Mouse (Mus musculus): ENCODE measurements at regions not wholly inside any gene's neighbourhood (a gene's known extent, or its start where the extent isn't known, plus 50 kb on each side); places are given as distances from the start of the nearest gene placed in this dataset.

DNA sequence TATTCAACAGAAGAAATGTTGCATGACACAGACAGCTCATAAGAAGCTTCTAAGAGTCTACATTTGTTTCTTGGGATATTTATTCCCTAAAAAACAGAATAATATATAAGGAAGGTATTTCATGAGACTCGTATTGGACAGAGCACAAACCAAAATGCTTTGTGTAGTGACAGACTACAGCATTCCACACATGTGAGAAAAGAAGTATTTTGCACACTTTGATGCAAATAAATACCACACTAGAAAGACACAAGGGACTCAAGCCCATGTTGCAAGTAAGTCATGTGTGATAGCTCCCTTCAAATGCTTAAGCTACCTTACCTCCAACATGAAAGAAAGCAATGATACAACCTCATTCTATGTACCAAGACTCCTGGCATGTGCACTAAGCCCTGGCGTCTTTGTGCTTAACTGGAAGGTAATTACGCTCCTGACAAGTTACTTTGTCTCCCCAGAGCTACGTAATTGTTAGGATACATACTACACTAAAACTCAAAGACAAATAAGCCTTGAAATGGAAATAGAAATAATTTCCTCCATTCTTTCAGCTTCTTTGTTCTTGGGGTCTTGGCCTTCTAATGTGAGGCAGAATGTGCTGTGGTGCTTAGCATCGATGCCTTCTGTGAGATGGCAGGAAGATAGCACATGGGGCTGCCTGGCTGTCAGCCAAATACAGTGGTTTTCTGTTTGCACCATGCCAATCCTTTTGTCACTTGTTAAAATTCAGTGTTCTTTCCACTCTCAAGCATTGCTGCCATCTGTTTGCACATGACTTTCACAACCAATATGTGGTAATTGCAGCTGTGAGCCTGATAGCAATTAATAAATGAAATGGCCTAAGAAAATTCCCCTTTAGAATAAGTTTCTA, 1214.4 kb upstream of the Igfbp7 start:
- Histone ChIP-seq H3K9ac (no peak overlapping the region), H3K4me1 (peaks cover 8% of the 10 kb centered on the region; the same call in 1 of the 2 replicates), H3K27me3 (no peaks in the 10 kb centered on the region), H3K36me3 (ENCODE audit: poor library complexity, severe bottlenecking) (no peaks in the 10 kb centered on the region), H3K27ac (peak overlapping the region; percentile 87), H3K4me2 (no peak overlapping the region), H3K9me3 (replicated peaks) (no peaks in the 10 kb centered on the region), H3K4me3 (no peak overlapping the region)
- WGBS = 19% methylated on average over 5 of the region's 5 CpGs
- peak; percentile 99 for ATAC-seq

GRCm38 (mm10) chr5:78608317-78608716, 1200.5 kb upstream of the Igfbp7 start:
- no peaks in the 10 kb centered on the region for H3K9me3 ChIP-seq (replicated peaks)
- no peak overlapping the region for H3K4me3 ChIP-seq
- no peak overlapping the region for H3K9ac ChIP-seq
- no peak overlapping the region for H3K4me2 ChIP-seq
- no peak overlapping the region for H3K27ac ChIP-seq
- no peaks in the 10 kb centered on the region for H3K4me1 ChIP-seq
- no peaks in the 10 kb centered on the region for H3K36me3 ChIP-seq (ENCODE audit: poor library complexity, severe bottlenecking)
- no peaks in the 10 kb centered on the region for H3K27me3 ChIP-seq
- 84% methylated on average over 4 of the region's 4 CpGs for WGBS
- no peak for ATAC-seq

DNA sequence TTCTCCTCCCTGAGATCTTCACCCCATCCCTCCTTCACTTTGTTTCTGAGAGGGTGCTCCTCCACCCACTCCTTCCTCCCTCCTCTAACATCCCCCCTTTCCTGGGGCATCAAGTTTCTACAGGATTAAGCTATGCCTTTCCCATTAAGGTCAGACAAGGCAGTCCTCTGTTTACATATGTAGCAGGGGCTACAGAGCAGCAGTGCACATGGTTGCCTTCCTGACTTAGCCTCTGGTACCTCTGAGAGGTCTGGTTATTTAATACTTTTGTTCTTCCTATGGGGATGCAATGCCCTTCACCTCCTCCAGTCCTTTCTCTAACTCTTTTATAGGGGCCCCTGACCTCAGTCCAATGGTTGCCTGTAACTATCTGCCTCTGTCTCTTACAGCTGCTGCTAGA, 1194.8 kb upstream of the Igfbp7 start:
- Histone ChIP-seq H3K36me3 (ENCODE audit: poor library complexity, severe bottlenecking) (no peaks in the 10 kb centered on the region), H3K27ac (no peak overlapping the region), H3K9me3 (replicated peaks) (no peaks in the 10 kb centered on the region), H3K9ac (no peak overlapping the region), H3K4me2 (no peak overlapping the region), H3K4me1 (no peaks in the 10 kb centered on the region), H3K4me3 (no peak overlapping the region), H3K27me3 (no peaks in the 10 kb centered on the region)
- ATAC-seq = no peak

- Histone ChIP-seq H3K4me1 (no peaks in the 10 kb centered on the region), H3K27ac (no peak overlapping the region)
- WGBS = 61% methylated on average over 1 of the region's 1 CpGs
Measured at GRCm38 (mm10) chr5:78584823-78585222, 1177.0 kb upstream of the Igfbp7 start.

DNA sequence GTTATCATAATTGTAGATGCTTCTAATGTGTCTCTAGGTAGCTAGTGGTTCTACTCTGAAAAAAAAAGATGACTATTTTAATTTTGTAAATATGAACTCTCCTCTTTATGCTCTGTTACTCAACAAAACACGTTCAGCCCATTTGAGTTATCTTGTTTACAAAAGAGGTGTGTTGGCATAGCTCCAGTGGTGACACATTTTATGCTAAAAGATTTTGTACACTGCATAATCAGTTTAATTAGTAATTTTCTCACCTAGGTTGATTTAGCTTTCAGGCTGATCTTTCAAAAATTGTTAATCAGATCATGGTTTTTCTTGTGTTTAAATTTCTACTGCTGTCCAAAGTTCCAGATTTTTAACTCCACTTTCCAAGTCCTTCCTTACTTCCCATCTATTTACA, 1149.1 kb upstream of the Igfbp7 start:
- 30% methylated on average over 1 of the region's 1 CpGs for WGBS
- no peak overlapping the region for H3K4me2 ChIP-seq
- no peaks in the 10 kb centered on the region for H3K27me3 ChIP-seq
- no peak overlapping the region for H3K4me3 ChIP-seq
- H3K27ac ChIP-seq = no peak overlapping the region
- H3K4me1 ChIP-seq = no peaks in the 10 kb centered on the region
- no peak for ATAC-seq
- H3K36me3 ChIP-seq (ENCODE audit: poor library complexity, severe bottlenecking) = no peaks in the 10 kb centered on the region
- H3K9ac ChIP-seq = no peak overlapping the region
- no peaks in the 10 kb centered on the region for H3K9me3 ChIP-seq (replicated peaks)

More at GRCm38 (mm10) chr5:78584823-78585222, 1177.0 kb upstream of the Igfbp7 start:
- ATAC-seq = peak; percentile 81
- no peak overlapping the region for H3K9ac ChIP-seq
- no peaks in the 10 kb centered on the region for H3K36me3 ChIP-seq (ENCODE audit: poor library complexity, severe bottlenecking)
- H3K4me3 ChIP-seq = no peak overlapping the region
- no peaks in the 10 kb centered on the region for H3K9me3 ChIP-seq (replicated peaks)
- no peaks in the 10 kb centered on the region for H3K27me3 ChIP-seq
- H3K4me2 ChIP-seq = no peak overlapping the region

DNA sequence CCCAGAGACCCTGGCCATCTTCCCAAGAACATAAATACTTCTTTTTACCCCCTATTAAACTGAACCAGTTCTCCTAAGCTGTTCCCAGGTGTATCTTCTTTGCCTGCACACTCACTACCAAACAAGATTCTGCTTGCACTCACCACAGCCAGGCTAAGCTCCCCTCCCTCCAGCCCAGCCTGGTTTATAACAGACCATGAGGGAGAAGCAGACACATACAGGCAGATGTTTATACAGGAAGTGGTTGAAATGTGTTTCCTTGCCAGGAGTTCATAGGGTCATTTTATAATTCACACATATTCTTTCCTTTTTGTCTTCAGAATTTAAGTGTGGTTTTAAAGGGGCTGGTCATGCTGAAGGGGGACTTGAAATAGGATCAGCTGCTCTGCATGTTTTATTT, 1127.5 kb upstream of the Igfbp7 start:
- no peaks in the 10 kb centered on the region for H3K36me3 ChIP-seq (ENCODE audit: poor library complexity, severe bottlenecking)
- H3K27ac ChIP-seq = no peak overlapping the region
- no peaks in the 10 kb centered on the region for H3K4me1 ChIP-seq
- no peaks in the 10 kb centered on the region for H3K27me3 ChIP-seq
- ATAC-seq = no peak
- H3K4me2 ChIP-seq = no peak overlapping the region
- no peak overlapping the region for H3K4me3 ChIP-seq
- no peak overlapping the region for H3K9ac ChIP-seq
- H3K9me3 ChIP-seq (replicated peaks) = no peaks in the 10 kb centered on the region

Data from forebrain, embryonic 13.5 days (tissue).